Mouse (Mus musculus) heart, adult 2 months (tissue): ENCODE data around the gene Plpp3. TPM values are rescaled to one million over a fixed set of nuclear protein-coding genes. Genes with fewer than 3 reads are reported as not detected.

Experiments
- DNase-seq, 2 experiments: peaks; one replicate each; pipeline ENCODE4 v3.0.0; 2021
- H3K27ac ChIP-seq: fragments of 200-600 bp; 2 replicates; pipeline ENCODE4 v1.8.1; 2022
- H3K27me3 ChIP-seq: fragments of 200-500 bp; 2 replicates; pipeline ENCODE4 v1.6.1; 2012; ENCODE audit warnings: mild to moderate bottlenecking, low read length, inconsistent platforms, mixed read lengths; ENCODE audit not compliant: control insufficient read depth, insufficient read depth
- H3K36me3 ChIP-seq: fragments of 200-500 bp; 2 replicates; pipeline ENCODE4 v1.6.1; 2012; ENCODE audit warnings: low read length, inconsistent platforms; ENCODE audit not compliant: control insufficient read depth, insufficient read depth
- H3K4me1 ChIP-seq: fragments of 200-500 bp; 2 replicates; pipeline ENCODE4 v1.6.1; 2011; ENCODE audit warnings: low read length; ENCODE audit not compliant: control insufficient read depth, insufficient read depth
- H3K4me3 ChIP-seq: fragments of 200-600 bp; 2 replicates; pipeline ENCODE4 v1.8.1; 2022
- H3K79me2 ChIP-seq: fragments of 200-500 bp; replicated peaks from 2 replicates; pipeline ENCODE4 v1.6.1; 2012; ENCODE audit warnings: mild to moderate bottlenecking, inconsistent platforms, low read length, moderate library complexity, mixed read lengths; ENCODE audit not compliant: control insufficient read depth, insufficient read depth
- H3K9ac ChIP-seq: fragments of 200-500 bp; 2 replicates; pipeline ENCODE4 v1.6.1; 2012; ENCODE audit warnings: low read depth, mild to moderate bottlenecking, control low read depth, inconsistent platforms, low read length, mixed read lengths
- CTCF ChIP-seq: fragments of 200-600 bp; IDR thresholded peaks from 2 replicates; pipeline ENCODE4 v1.8.1; 2022; ENCODE audit warnings: antibody characterized with exemption, mild to moderate bottlenecking, moderate library complexity
- EP300 ChIP-seq: fragments of 200-500 bp; IDR thresholded peaks from 2 replicates; pipeline ENCODE4 v1.6.1; 2011; ENCODE audit warnings: low read depth, low read length, control low read depth; ENCODE audit not compliant: insufficient read depth
- POLR2A ChIP-seq: fragments of 200-500 bp; IDR thresholded peaks from 2 replicates; pipeline ENCODE4 v1.6.1; 2011; ENCODE audit warnings: mild to moderate bottlenecking, low read depth, low read length, control low read depth; ENCODE audit not compliant: insufficient read depth
- WGBS: fragments of 180-500 bp; shearing (Covaris S2); methylation state at CpG from one replicate; pipeline ENCODE4 v1.1.7; 2018; 5-methylcytosine and 5-hydroxymethylcytosine counted together
- intact Hi-C: fragments of 180-260 bp; cut with DNase I; formaldehyde crosslinking; loops from one replicate; pipeline ENCODE4 v1.15.1; 2025
- polyA plus RNA-seq: library from polyadenylated mRNA; depleted of rRNA; stranded (reverse); fragments of >200 nt; gene quantifications from 2 replicates; pipeline ENCODE4 v1.2.3, GENCODE M21; 2012
- total RNA-seq, 2 experiments: library from RNA; stranded (reverse); gene quantifications; 2 replicates each; pipeline ENCODE4 v1.2.3; 2021

Gene Plpp3
- total and polyA plus RNA-seq, 3 experiments = 64.8 to 76.9 (median 74.0) TPM

GRCm38 (mm10) chr4:105260385-105260784, 103.2 kb downstream of the Plpp3 start:
- TF ChIP-seq POLR2A (no peak), EP300 (no peak), CTCF (no peak)
- peaks cover 10% of the 10 kb centered on the region for H3K4me1 ChIP-seq
- no peaks in the 10 kb centered on the region for H3K27me3 ChIP-seq
- H3K36me3 ChIP-seq = no peaks in the 10 kb centered on the region; the same call in 1 of the 2 replicates
- intact Hi-C loops = loop anchor here (5.0 kb wide), 1 partner anchor 47 kb away; no protein-coding TSS in a partner anchor
- H3K79me2 ChIP-seq = no peaks in the 10 kb centered on the region
- H3K27ac ChIP-seq = no peak overlapping the region
- DNase-seq = no peak
- no peak overlapping the region for H3K4me3 ChIP-seq
- no peak overlapping the region for H3K9ac ChIP-seq
- WGBS = 76% methylated on average over 2 of the region's 2 CpGs

- no peaks in the 10 kb centered on the region for H3K79me2 ChIP-seq
- no peak overlapping the region for H3K4me3 ChIP-seq
- no peak overlapping the region for H3K9ac ChIP-seq
- DNase-seq = no peak
- peak overlapping the region; percentile 12; the same call in 1 of the 2 replicates for H3K27ac ChIP-seq
- peaks cover 10% of the 10 kb centered on the region for H3K4me1 ChIP-seq
- no peaks in the 10 kb centered on the region for H3K27me3 ChIP-seq
- H3K36me3 ChIP-seq = no peaks in the 10 kb centered on the region; the same call in 1 of the 2 replicates
- TF ChIP-seq CTCF (no peak), EP300 (no peak), POLR2A (no peak)
- intact Hi-C loops = loop anchor here (5.0 kb wide), 1 partner anchor 46 kb away; no protein-coding TSS in a partner anchor
- 59% methylated on average over 9 of the region's 9 CpGs for WGBS
These were observed 104.0 kb downstream of the Plpp3 start for GRCm38 (mm10) chr4:105260893-105261769.

GRCm38 (mm10) chr4:105262358-105262757, 105.2 kb downstream of the Plpp3 start:
- intact Hi-C loops = loop anchor here (1.0 to 5.0 kb wide), 2 partner anchors 45 to 105 kb away; partner anchors contain the start of gene Plpp3
- no peak overlapping the region for H3K9ac ChIP-seq
- DNase-seq = no peak
- no peaks in the 10 kb centered on the region for H3K79me2 ChIP-seq
- 44% methylated on average over 12 of the region's 12 CpGs for WGBS
- TF ChIP-seq POLR2A (no peak), EP300 (no peak), CTCF (no peak)
- H3K36me3 ChIP-seq = no peaks in the 10 kb centered on the region; the same call in 1 of the 2 replicates
- H3K4me1 ChIP-seq = peaks cover 10% of the 10 kb centered on the region
- no peaks in the 10 kb centered on the region for H3K27me3 ChIP-seq
- H3K27ac ChIP-seq = peak overlapping the region; percentile 60
- H3K4me3 ChIP-seq = no peak overlapping the region

DNA sequence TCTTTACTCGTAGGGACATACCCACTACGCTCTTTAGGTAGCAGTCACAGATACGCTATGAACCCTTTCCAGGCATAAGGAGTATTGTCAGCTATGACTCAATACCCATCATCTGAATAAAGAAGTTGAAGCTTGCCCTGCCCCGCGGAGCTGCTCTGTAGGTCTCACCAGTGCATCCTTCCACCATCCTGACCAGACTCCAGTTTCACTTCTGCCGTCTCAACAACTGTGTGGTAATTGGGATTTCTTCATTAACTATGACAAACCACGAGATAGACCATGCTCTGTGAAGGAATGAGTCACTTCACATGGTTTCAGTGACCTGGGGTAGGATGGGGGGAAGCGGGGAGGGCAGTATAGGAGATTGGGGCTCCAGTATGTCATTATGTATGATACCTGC, 106.5 kb downstream of the Plpp3 start:
- no peak for TF ChIP-seq CTCF
- no peak for TF ChIP-seq EP300
- TF ChIP-seq POLR2A = no peak
- intact Hi-C loops = loop anchor here (5.0 kb wide), 1 partner anchor 44 kb away; no protein-coding TSS in a partner anchor
- no peak for DNase-seq
- H3K4me1 ChIP-seq = peaks cover 10% of the 10 kb centered on the region
- no peaks in the 10 kb centered on the region; the same call in 1 of the 2 replicates for H3K36me3 ChIP-seq
- H3K79me2 ChIP-seq = no peaks in the 10 kb centered on the region
- WGBS = 91% methylated on average over 8 of the region's 8 CpGs
- no peak overlapping the region for H3K9ac ChIP-seq
- no peak overlapping the region for H3K27ac ChIP-seq
- H3K27me3 ChIP-seq = no peaks in the 10 kb centered on the region
- H3K4me3 ChIP-seq = no peak overlapping the region

GRCm38 (mm10) chr4:105265041-105265440, 107.9 kb downstream of the Plpp3 start:
- no peaks in the 10 kb centered on the region; the same call in 1 of the 2 replicates for H3K36me3 ChIP-seq
- DNase-seq = no peak
- peaks cover 10% of the 10 kb centered on the region for H3K4me1 ChIP-seq
- H3K27ac ChIP-seq = no peak overlapping the region
- H3K79me2 ChIP-seq = no peaks in the 10 kb centered on the region
- intact Hi-C loops = no loop called here
- no peak for TF ChIP-seq CTCF
- TF ChIP-seq EP300 = no peak
- no peak for TF ChIP-seq POLR2A
- H3K4me3 ChIP-seq = no peak overlapping the region
- H3K9ac ChIP-seq = no peak overlapping the region
- no peaks in the 10 kb centered on the region for H3K27me3 ChIP-seq
- WGBS = 79% methylated on average over 8 of the region's 8 CpGs

DNA sequence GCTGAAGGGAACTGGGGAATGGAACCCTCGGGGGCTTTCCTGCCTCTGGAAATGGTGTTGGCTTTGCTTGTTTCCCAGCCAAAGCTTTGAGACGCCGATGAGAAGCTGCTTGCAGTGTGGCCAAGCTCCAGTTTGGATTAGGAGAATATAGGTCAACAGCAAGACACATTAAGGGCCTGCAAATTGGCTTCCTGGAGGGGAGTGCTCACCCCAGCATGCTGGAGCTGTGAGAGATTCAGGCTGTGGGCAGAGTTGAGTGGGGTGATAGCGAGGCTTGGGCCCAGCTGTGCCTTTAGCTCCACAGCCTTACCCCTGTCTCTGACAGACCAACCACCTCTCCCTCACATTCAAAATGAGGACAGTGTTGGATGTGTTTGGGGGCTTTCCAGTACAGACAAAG, 108.5 kb downstream of the Plpp3 start:
- 60% methylated on average over 4 of the region's 4 CpGs for WGBS
- no peaks in the 10 kb centered on the region for H3K79me2 ChIP-seq
- intact Hi-C loops = no loop called here
- H3K27ac ChIP-seq = no peak overlapping the region
- no peak overlapping the region for H3K9ac ChIP-seq
- H3K36me3 ChIP-seq = no peaks in the 10 kb centered on the region; the same call in 1 of the 2 replicates
- H3K4me3 ChIP-seq = no peak overlapping the region
- TF ChIP-seq EP300 = no peak
- no peak for TF ChIP-seq POLR2A
- no peak for TF ChIP-seq CTCF
- no peaks in the 10 kb centered on the region for H3K27me3 ChIP-seq
- no peak for DNase-seq
- H3K4me1 ChIP-seq = peaks cover 10% of the 10 kb centered on the region
